Mouse (Mus musculus) small intestine, adult 2 months (tissue): ENCODE results near the gene Man1a.

ENCODE experiments used
- CTCF ChIP-seq: fragments of 200-500 bp; IDR thresholded peaks from 2 replicates; pipeline ENCODE4 v1.5.1; 2012; ENCODE audit warnings: low read depth, mild to moderate bottlenecking, control low read depth, inconsistent platforms, low read length, moderate library complexity, mixed read lengths; ENCODE audit not compliant: insufficient replicate concordance, insufficient read length; ENCODE audit errors: extremely low read depth
- POLR2A ChIP-seq: fragments of 200-500 bp; IDR thresholded peaks from 2 replicates; pipeline ENCODE4 v1.6.1; 2012; ENCODE audit warnings: low read depth, mild to moderate bottlenecking, control low read depth, inconsistent platforms, low read length, moderate library complexity

- TF ChIP-seq CTCF (no peak), POLR2A (no peak)
These were observed 154.2 kb downstream of the Man1a start for GRCm38 (mm10) chr10:53922236-53922635.
